Mouse (Mus musculus) spleen, adult 2 months (tissue): ENCODE measurements around the gene Cmas. TPM values are rescaled to one million over a fixed set of nuclear protein-coding genes. Genes with fewer than 3 reads are reported as not detected.

Experiments
- DNase-seq, 2 experiments: peaks; one replicate each; pipeline versions ENCODE4 v3.0.0 to v3.0.0-alpha.2; 2012 to 2021; ENCODE audit warnings: low spot score in 2 of 2, low read depth in 1 of 2
- H3K27ac ChIP-seq: fragments of 200-500 bp; 2 replicates; pipeline ENCODE4 v1.5.1; 2012; ENCODE audit warnings: low read length, inconsistent platforms; ENCODE audit not compliant: insufficient read depth
- H3K27me3 ChIP-seq: fragments of 200-500 bp; 2 replicates; pipeline ENCODE4 v1.6.1; 2012; ENCODE audit warnings: mild to moderate bottlenecking, moderate library complexity, low read length, inconsistent platforms; ENCODE audit not compliant: control insufficient read depth, insufficient read depth
- H3K36me3 ChIP-seq: fragments of 200-500 bp; 2 replicates; pipeline ENCODE4 v1.6.1; 2012; ENCODE audit warnings: mild to moderate bottlenecking, low read length, inconsistent platforms; ENCODE audit not compliant: control insufficient read depth, insufficient read depth
- H3K4me1 ChIP-seq: fragments of 200-500 bp; 2 replicates; pipeline ENCODE4 v1.6.1; 2011; ENCODE audit warnings: inconsistent platforms; ENCODE audit not compliant: control insufficient read depth, insufficient read depth, insufficient read length
- H3K4me3 ChIP-seq: fragments of 200-500 bp; 2 replicates; pipeline ENCODE4 v1.5.1; 2011; ENCODE audit warnings: mild to moderate bottlenecking, inconsistent platforms; ENCODE audit not compliant: insufficient read depth, insufficient read length; ENCODE audit errors: extremely low read depth
- CTCF ChIP-seq: fragments of 200-500 bp; IDR thresholded peaks from 2 replicates; pipeline ENCODE4 v1.5.1; 2011; ENCODE audit warnings: mild to moderate bottlenecking, inconsistent platforms; ENCODE audit not compliant: insufficient read depth, insufficient read length, insufficient replicate concordance; ENCODE audit errors: extremely low read depth
- POLR2A ChIP-seq: fragments of 200-500 bp; IDR thresholded peaks from 2 replicates; pipeline ENCODE4 v1.6.1; 2011; ENCODE audit warnings: low read depth, low read length, inconsistent platforms
- WGBS: fragments of 180-500 bp; shearing (Covaris S2); methylation state at CpG from one replicate; pipeline ENCODE4 v1.1.7; 2018; 5-methylcytosine and 5-hydroxymethylcytosine counted together
- polyA plus RNA-seq: library from polyadenylated mRNA; depleted of rRNA; stranded (reverse); fragments of >200 nt; gene quantifications from 2 replicates; pipeline ENCODE4 v1.2.3, GENCODE M21; 2012

Cmas gene
- polyA plus RNA-seq, 1 experiment = 34.5 TPM

- Histone ChIP-seq H3K36me3 (peaks cover 25% of the 10 kb centered on the region), H3K27ac (no peak overlapping the region), H3K27me3 (no peaks in the 10 kb centered on the region), H3K4me1 (no peaks in the 10 kb centered on the region), H3K4me3 (no peak overlapping the region)
- DNase-seq = no peak
- no peak for TF ChIP-seq CTCF
- no peak for TF ChIP-seq POLR2A
- 93% methylated on average over 9 of the region's 9 CpGs for WGBS
Observed at GRCm38 (mm10) chr6:142767305-142767704, 10.8 kb downstream of the Cmas start.

DNA sequence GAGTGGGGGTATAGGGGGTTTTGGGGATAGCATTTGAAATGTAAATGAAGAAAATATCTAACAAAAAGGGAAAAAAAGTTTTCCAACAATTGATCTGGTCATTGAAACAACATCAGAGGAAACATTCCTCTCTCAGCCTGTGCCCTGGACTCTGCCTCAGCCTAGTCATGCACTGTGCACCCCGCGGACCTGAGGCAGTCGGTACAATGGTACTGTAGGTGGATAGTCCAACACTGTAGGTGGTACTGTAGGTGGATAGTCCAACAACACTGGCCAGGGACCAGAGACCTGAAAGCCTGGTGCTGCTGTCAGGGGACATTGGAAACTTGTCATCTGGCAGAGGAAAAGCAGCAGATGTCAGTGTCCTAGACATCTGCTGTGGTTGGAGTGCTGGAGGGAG, 13.4 kb downstream of the Cmas start:
- Histone ChIP-seq H3K27ac (no peak overlapping the region), H3K4me1 (no peaks in the 10 kb centered on the region), H3K36me3 (peaks cover 36% of the 10 kb centered on the region), H3K4me3 (no peak overlapping the region), H3K27me3 (no peaks in the 10 kb centered on the region)
- TF ChIP-seq CTCF = no peak
- no peak for TF ChIP-seq POLR2A
- WGBS = 96% methylated on average over 3 of the region's 3 CpGs
- no peak for DNase-seq

DNA sequence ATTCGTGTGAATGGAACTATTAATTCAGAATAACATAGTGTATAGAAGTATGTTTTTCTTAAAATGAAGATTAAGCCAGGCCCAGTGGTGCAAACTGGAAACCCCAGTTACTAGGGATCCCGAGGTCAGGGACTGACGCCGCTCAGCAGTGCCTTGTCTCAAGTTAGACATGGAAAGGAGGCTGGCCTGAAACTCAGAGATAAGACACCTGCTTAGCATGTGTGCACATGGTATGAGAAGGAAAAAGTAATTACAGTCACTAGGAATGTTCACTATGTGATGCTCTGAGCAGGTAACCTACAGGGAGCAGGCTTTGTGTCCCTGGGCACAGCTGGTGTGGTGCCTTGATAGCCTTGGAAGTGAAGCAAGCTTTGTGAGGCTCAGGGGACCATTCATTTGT, 15.2 kb downstream of the Cmas start:
- H3K36me3 ChIP-seq = peaks cover 39% of the 10 kb centered on the region
- H3K27ac ChIP-seq = no peak overlapping the region
- DNase-seq = no peak
- no peak overlapping the region for H3K4me3 ChIP-seq
- H3K4me1 ChIP-seq = no peaks in the 10 kb centered on the region
- H3K27me3 ChIP-seq = no peaks in the 10 kb centered on the region
- 82% methylated on average over 4 of the region's 4 CpGs for WGBS
- TF ChIP-seq CTCF (no peak), POLR2A (no peak)

DNA sequence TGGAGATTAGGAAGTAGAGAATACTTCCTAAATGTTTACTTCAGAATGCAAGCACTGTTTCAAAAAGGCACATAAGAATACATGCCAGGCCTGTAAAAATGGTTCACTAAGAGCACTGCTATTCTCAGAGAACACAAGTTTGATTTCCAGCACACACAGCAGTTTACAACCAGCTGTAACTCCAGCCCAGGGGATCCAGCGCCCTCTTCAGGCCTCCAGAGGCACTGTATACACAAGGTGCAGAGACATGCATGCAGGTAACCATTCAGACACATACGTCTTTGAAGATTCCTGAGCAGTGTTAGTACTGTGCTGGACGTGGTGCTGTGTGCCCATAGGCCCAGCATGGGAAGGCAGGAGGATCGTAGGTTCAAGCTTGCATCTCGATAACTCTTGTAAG, 17.1 kb downstream of the Cmas start:
- 94% methylated on average over 5 of the region's 5 CpGs for WGBS
- no peak for DNase-seq
- Histone ChIP-seq H3K27ac (no peak overlapping the region), H3K36me3 (peaks cover 35% of the 10 kb centered on the region), H3K4me1 (no peaks in the 10 kb centered on the region), H3K27me3 (no peaks in the 10 kb centered on the region), H3K4me3 (no peak overlapping the region)
- TF ChIP-seq CTCF (no peak), POLR2A (no peak)

DNA sequence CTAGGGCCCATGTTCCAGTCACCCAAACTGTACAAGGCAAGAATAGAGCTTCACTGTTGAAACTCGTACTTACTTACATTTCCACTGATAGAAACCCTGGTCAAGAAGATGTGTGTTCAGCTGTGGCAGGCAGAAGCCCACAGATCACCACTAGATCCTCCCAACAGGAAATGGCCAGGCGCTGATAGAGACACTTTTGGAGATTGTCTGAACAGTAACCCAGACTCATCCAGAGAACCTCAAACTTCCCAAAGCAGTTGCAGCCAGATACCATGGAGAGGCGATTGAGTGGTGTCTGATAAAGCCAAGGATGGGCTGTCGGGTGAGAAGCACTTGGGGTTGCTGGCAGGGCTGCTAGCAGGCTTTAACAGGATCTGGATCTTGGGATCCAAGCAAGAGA, 20.4 kb downstream of the Cmas start:
- Histone ChIP-seq H3K4me3 (no peak overlapping the region), H3K36me3 (peaks cover 22% of the 10 kb centered on the region), H3K27me3 (no peaks in the 10 kb centered on the region), H3K27ac (no peak overlapping the region), H3K4me1 (peaks cover 6% of the 10 kb centered on the region; the same call in 1 of the 2 replicates)
- DNase-seq = no peak
- 54% methylated on average over 4 of the region's 4 CpGs for WGBS
- TF ChIP-seq CTCF (no peak), POLR2A (no peak)

DNA sequence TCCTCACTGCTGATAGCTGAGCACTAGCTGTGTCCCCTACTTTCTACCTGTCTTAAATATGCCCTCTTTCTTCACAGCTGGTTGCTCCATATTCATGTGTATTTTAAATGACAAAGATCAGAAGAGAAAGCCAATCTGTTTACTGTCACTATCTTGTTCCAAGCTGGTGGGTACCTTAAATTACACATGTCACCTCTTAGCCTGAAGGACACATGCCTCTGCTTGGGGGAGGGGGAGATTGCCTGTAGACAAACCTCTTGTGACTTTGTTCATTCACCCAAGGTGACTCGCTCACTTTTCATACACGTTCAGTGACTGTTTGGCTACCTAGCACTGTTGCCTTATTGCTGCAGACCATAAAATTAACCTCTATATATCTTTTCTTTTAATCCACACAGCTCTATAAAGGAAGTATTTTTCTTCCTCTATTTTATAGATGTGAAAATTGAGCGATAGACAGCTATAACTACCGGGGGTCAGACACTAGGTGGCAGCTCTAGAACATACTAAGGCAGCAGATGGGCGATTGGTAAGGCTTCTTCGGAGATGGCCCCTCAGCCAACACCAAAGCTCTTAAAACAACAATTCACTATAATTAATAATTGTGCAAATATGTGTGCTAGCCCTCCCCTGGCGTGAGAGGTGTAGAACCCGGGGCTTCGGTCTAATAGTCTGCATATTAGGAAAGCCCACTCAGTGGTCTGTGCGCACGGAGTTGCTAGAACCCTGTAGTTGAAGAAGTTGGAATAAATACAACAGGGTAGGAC, 22.7 kb downstream of the Cmas start:
- TF ChIP-seq POLR2A = no peak
- TF ChIP-seq CTCF = peak; percentile 15; the same call in 1 of the 2 replicates
- Histone ChIP-seq H3K36me3 (peaks cover 6% of the 10 kb centered on the region; the same call in 1 of the 2 replicates), H3K4me3 (no peak overlapping the region), H3K27ac (no peak overlapping the region), H3K4me1 (peaks cover 6% of the 10 kb centered on the region; the same call in 1 of the 2 replicates), H3K27me3 (no peaks in the 10 kb centered on the region)
- DNase-seq = peak; percentile 2 to 35
- 40% methylated on average over 11 of the region's 11 CpGs for WGBS
